33 mouse cellular contexts compared by ENCODE assay signal in the genomic region with DNA sequence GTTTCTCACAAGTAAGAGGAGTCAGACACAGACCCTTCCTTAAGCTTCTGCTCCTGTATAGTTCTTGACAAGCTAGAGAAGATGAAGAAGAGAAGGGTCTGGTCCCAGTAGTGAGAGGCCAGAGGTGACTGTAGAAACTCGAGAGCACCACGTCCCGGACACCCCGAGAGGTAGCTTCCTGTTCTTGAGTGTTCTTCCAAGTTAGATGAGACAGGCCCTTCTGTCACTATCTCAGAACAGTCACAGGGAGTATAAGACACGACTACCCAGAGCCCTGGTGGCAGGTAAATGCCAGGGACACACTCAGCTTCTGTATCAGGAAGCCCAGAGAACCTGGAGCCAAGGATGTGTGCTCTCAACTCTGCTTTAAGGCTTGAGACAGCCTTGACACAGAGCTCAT.
"Had no signal": no experiment of that assay in that cellular context is flagged by ENCODE, and none has a peak within 500 bp of the region (broad histone marks: within the 10 kb centered on the region; RNA-seq: fewer than 3 reads in every experiment).

No protein-coding gene starts in this region.

- H3K27me3 ChIP-seq: heart, embryonic 12.5 days; heart, embryonic 13.5 days; heart, embryonic 15.5 days; hindbrain, embryonic 12.5 days; hindbrain, embryonic 13.5 days; hindbrain, embryonic 15.5 days; intestine, embryonic 15.5 days; kidney, embryonic 15.5 days had no signal

- H3K9ac ChIP-seq: heart, embryonic 12.5 days; heart, embryonic 13.5 days; heart, embryonic 15.5 days; hindbrain, embryonic 12.5 days; hindbrain, embryonic 13.5 days; hindbrain, embryonic 14.5 days; hindbrain, embryonic 15.5 days; intestine, embryonic 15.5 days; kidney, embryonic 15.5 days had no signal

- H3K4me3 ChIP-seq: heart, embryonic 12.5 days; heart, embryonic 13.5 days; heart, embryonic 15.5 days; hindbrain, embryonic 10.5 days; hindbrain, embryonic 12.5 days; hindbrain, embryonic 13.5 days; hindbrain, embryonic 15.5 days; intestine, embryonic 15.5 days; kidney, embryonic 15.5 days; left cerebral cortex, adult 2 months had no signal

- ATAC-seq: hindbrain, embryonic 16.5 days; hindbrain, postnatal 0 days; inflammation-experienced regulatory T-cells, adult 6 months; intestine, embryonic 15.5 days; intestine, embryonic 16.5 days; intestine, postnatal 0 days had no signal

- H3K27ac ChIP-seq: heart, embryonic 13.5 days; heart, embryonic 15.5 days; hindbrain, embryonic 10.5 days; hindbrain, embryonic 12.5 days; hindbrain, embryonic 13.5 days; hindbrain, embryonic 14.5 days; hindbrain, embryonic 15.5 days; hindbrain, postnatal 0 days; intestine, embryonic 15.5 days; kidney, embryonic 15.5 days; kidney, postnatal 0 days; left cerebral cortex, adult 2 months had no signal

- DNase-seq: heart, postnatal 10 days; heart, postnatal 14 days; heart, postnatal 36 days; heart, postnatal 4 days; kidney, adult 11 months; kidney, adult 18-20 months; kidney, adult 2 months; kidney, adult 8-10 months; kidney, adult 9 months; kidney, postnatal 10 days; kidney, postnatal 14 days; kidney, postnatal 25 days; kidney, postnatal 36 days; kidney, postnatal 4 days; layer of hippocampus, adult 9-11 months had no signal

- H3K4me1 ChIP-seq: heart, embryonic 12.5 days; heart, embryonic 13.5 days; heart, embryonic 15.5 days; hindbrain, embryonic 10.5 days; hindbrain, embryonic 12.5 days; hindbrain, embryonic 13.5 days; hindbrain, embryonic 15.5 days; intestine, embryonic 15.5 days; kidney, embryonic 15.5 days had no signal

- H3K9me3 ChIP-seq: heart, embryonic 12.5 days; heart, embryonic 13.5 days; heart, embryonic 15.5 days; hindbrain, embryonic 10.5 days; hindbrain, embryonic 12.5 days; hindbrain, embryonic 13.5 days; hindbrain, embryonic 15.5 days; intestine, embryonic 15.5 days; kidney, embryonic 15.5 days had no signal

- H3K4me2 ChIP-seq: heart, embryonic 11.5 days; heart, embryonic 12.5 days; heart, embryonic 13.5 days; heart, embryonic 15.5 days; hindbrain, embryonic 12.5 days; hindbrain, embryonic 13.5 days; hindbrain, embryonic 14.5 days; hindbrain, embryonic 15.5 days; intestine, embryonic 15.5 days; kidney, embryonic 15.5 days had no signal
